Mouse (Mus musculus) bone marrow, adult 2 months (tissue): ENCODE results near the gene Ppp1r13b.

ENCODE experiments used
- CTCF ChIP-seq: fragments of 200-500 bp; IDR thresholded peaks from 2 replicates; pipeline ENCODE4 v1.5.1; 2011; ENCODE audit warnings: low read length, control low read depth; ENCODE audit not compliant: control insufficient read depth, insufficient read depth
- POLR2A ChIP-seq: fragments of 200-500 bp; IDR thresholded peaks from 2 replicates; pipeline ENCODE4 v1.6.1; 2011; ENCODE audit warnings: low read depth, mild to moderate bottlenecking, control low read depth, low read length, borderline replicate concordance; ENCODE audit not compliant: control insufficient read depth

- TF ChIP-seq POLR2A (no peak), CTCF (no peak)
Observed at GRCm38 (mm10) chr12:111853011-111853436, 54.9 kb downstream of the Ppp1r13b start.
